Mouse (Mus musculus): ENCODE data around the gene Prkacb.

DNA sequence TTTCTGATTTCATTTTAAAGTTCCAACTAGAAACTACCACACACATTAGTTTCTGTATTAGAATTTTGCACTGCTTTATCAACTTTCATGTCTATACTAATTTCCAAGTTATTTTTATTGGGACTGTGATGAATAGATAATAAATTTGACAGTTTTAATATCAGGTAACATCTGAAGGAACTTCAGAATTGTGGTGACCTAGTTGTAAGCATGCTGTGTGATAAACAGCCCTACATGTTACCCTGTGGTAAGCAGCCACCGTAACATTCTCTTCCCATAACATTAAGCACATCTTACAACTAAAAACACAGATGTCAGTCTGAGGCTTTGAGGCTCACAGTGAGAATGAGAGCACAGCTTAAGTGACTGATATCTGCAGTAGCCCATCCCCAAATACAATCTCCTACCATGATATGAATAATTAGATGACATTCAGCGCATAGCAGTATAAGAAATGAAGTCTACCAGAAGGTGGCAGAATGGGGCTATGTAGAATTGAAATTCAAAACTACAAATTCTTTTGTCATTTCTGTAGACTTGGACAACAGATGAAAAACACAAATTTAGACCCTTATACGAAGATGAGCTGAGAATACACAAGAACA lies 20.5 kb downstream of the Prkacb start:
- TF ChIP-seq POLR2A (IDR thresholded peaks at IDR 0.05; ENCODE audit: borderline replicate concordance, extremely low read depth, low read depth, low read length) (no peak), CTCF (IDR thresholded peaks at IDR 0.05; ENCODE audit: insufficient read depth, low read length) (peak; percentile 23; the same call in 1 of the 2 replicates)

Measured in lung, adult 2 months (tissue).